Mouse (Mus musculus) midbrain, embryonic 10.5 days (tissue): ENCODE measurements around the gene Arid1b. TPM values are rescaled to one million over a fixed set of nuclear protein-coding genes. Genes with fewer than 3 reads are reported as not detected.
"Not testable (repeated sequence)": the region's sequence is repeated elsewhere in the genome, so short reads cannot be mapped to it uniquely, and the experiment has no call there.

Experiments used
- DNase-seq: peaks from one replicate; pipeline ENCODE4 v3.0.0-alpha.2; 2017; ENCODE audit warnings: low spot score
- H3K27ac ChIP-seq: fragments of 300-500 bp; sonication (generic); replicated peaks from 2 replicates; pipeline ENCODE4 v1.5.1; 2016; ENCODE audit warnings: mild to moderate bottlenecking
- H3K27me3 ChIP-seq: fragments of 300-500 bp; sonication (generic); 2 replicates; pipeline ENCODE4 v1.6.1; 2016; ENCODE audit warnings: low read depth, mild to moderate bottlenecking; ENCODE audit not compliant: poor library complexity, severe bottlenecking
- H3K36me3 ChIP-seq: fragments of 300-500 bp; sonication (generic); 2 replicates; pipeline ENCODE4 v1.6.1; 2016; ENCODE audit warnings: mild to moderate bottlenecking, moderate library complexity
- H3K4me1 ChIP-seq: fragments of 300-500 bp; sonication (generic); 2 replicates; pipeline ENCODE4 v1.6.1; 2016
- H3K4me3 ChIP-seq: fragments of 300-500 bp; sonication (generic); 2 replicates; pipeline ENCODE4 v1.5.1; 2016; ENCODE audit warnings: mild to moderate bottlenecking, moderate library complexity
- H3K9me3 ChIP-seq: fragments of 300-500 bp; sonication (generic); replicated peaks from 2 replicates; pipeline ENCODE4 v1.6.1; 2016; ENCODE audit warnings: mild to moderate bottlenecking
- WGBS: fragments of 180-500 bp; shearing (Covaris S2); methylation state at CpG from one replicate; pipeline ENCODE4 v1.1.7; 2016; 5-methylcytosine and 5-hydroxymethylcytosine counted together
- polyA plus RNA-seq: library from polyadenylated mRNA; unstranded; fragments of >200 nt; fragmentation: Nextera tagmentation; extraction: Ambion mirVana; gene quantifications from 2 replicates; pipeline ENCODE4 v1.2.1, GENCODE M21; 2016

Arid1b gene
- polyA plus RNA-seq, 1 experiment from 2014 or later: 8.9 TPM

- Histone ChIP-seq H3K4me1 (peaks cover 66% of the 10 kb centered on the region), H3K27ac (no peak overlapping the region), H3K27me3 (no peaks in the 10 kb centered on the region), H3K9me3 (no peaks in the 10 kb centered on the region), H3K4me3 (no peak overlapping the region), H3K36me3 (peaks cover 15% of the 10 kb centered on the region)
- 71% methylated on average over 5 of the region's 5 CpGs for WGBS
- DNase-seq: no peak
Observed at GRCm38 (mm10) chr17:5088822-5089221, 94.7 kb downstream of the Arid1b start.

- Histone ChIP-seq H3K36me3 (peaks cover 15% of the 10 kb centered on the region), H3K27ac (peak overlapping the region; percentile 59; the same call in 1 of the 2 replicates), H3K9me3 (no peaks in the 10 kb centered on the region), H3K4me3 (no peak overlapping the region), H3K27me3 (no peaks in the 10 kb centered on the region), H3K4me1 (peaks cover 60% of the 10 kb centered on the region)
- WGBS: 13% methylated on average over 12 of the region's 12 CpGs
- DNase-seq: no peak
Observed at GRCm38 (mm10) chr17:5089541-5089940, 95.4 kb downstream of the Arid1b start.

GRCm38 (mm10) chr17:5091490-5091889 is 97.4 kb downstream of the Arid1b start:
- no peaks in the 10 kb centered on the region for H3K27me3 ChIP-seq
- no peak for DNase-seq
- peaks cover 59% of the 10 kb centered on the region for H3K4me1 ChIP-seq
- no peaks in the 10 kb centered on the region for H3K9me3 ChIP-seq
- 91% methylated on average over 16 of the region's 16 CpGs for WGBS
- H3K36me3 ChIP-seq: peaks cover 15% of the 10 kb centered on the region
- H3K4me3 ChIP-seq: no peak overlapping the region
- H3K27ac ChIP-seq: peak overlapping the region; percentile 42; the same call in 1 of the 2 replicates

GRCm38 (mm10) chr17:5091934-5092333 is 97.8 kb downstream of the Arid1b start:
- 83% methylated on average over 10 of the region's 10 CpGs for WGBS
- Histone ChIP-seq H3K9me3 (no peaks in the 10 kb centered on the region), H3K4me1 (peaks cover 61% of the 10 kb centered on the region), H3K4me3 (no peak overlapping the region), H3K27me3 (no peaks in the 10 kb centered on the region), H3K27ac (peak overlapping the region; percentile 42; the same call in 1 of the 2 replicates), H3K36me3 (peaks cover 15% of the 10 kb centered on the region)
- no peak for DNase-seq

- H3K9me3 ChIP-seq, H3K4me3 ChIP-seq, H3K27ac ChIP-seq, DNase-seq, H3K27me3 ChIP-seq: not testable (repeated sequence)
- H3K4me1 ChIP-seq: peaks cover 72% of the 10 kb centered on the region
- WGBS: 65% methylated on average over 2 of the region's 2 CpGs
- H3K36me3 ChIP-seq: peaks cover 26% of the 10 kb centered on the region
Observed at GRCm38 (mm10) chr17:5093343-5093742, 99.2 kb downstream of the Arid1b start.

GRCm38 (mm10) chr17:5094636-5095035 is 100.5 kb downstream of the Arid1b start:
- no peaks in the 10 kb centered on the region for H3K9me3 ChIP-seq
- H3K27ac ChIP-seq: no peak overlapping the region
- H3K36me3 ChIP-seq: peaks cover 26% of the 10 kb centered on the region
- no peaks in the 10 kb centered on the region for H3K27me3 ChIP-seq
- 91% methylated on average over 5 of the region's 5 CpGs for WGBS
- peaks cover 60% of the 10 kb centered on the region for H3K4me1 ChIP-seq
- no peak for DNase-seq
- H3K4me3 ChIP-seq: no peak overlapping the region

GRCm38 (mm10) chr17:5095741-5096140 is 101.6 kb downstream of the Arid1b start:
- no peak overlapping the region for H3K4me3 ChIP-seq
- H3K36me3 ChIP-seq: peaks cover 26% of the 10 kb centered on the region
- H3K9me3 ChIP-seq: no peaks in the 10 kb centered on the region
- no peak overlapping the region for H3K27ac ChIP-seq
- H3K27me3 ChIP-seq: no peaks in the 10 kb centered on the region
- H3K4me1 ChIP-seq: peaks cover 56% of the 10 kb centered on the region
- DNase-seq: no peak
- WGBS: 93% methylated on average over 13 of the region's 13 CpGs

GRCm38 (mm10) chr17:5097046-5097445 is 102.9 kb downstream of the Arid1b start:
- Histone ChIP-seq H3K36me3 (peaks cover 17% of the 10 kb centered on the region), H3K4me3 (no peak overlapping the region), H3K27me3 (no peaks in the 10 kb centered on the region), H3K27ac (no peak overlapping the region; the same call in 1 of the 2 replicates), H3K4me1 (peaks cover 60% of the 10 kb centered on the region), H3K9me3 (no peaks in the 10 kb centered on the region)
- 93% methylated on average over 4 of the region's 4 CpGs for WGBS
- DNase-seq: no peak

GRCm38 (mm10) chr17:5097545-5098475 is 103.7 kb downstream of the Arid1b start:
- Histone ChIP-seq H3K27me3 (no peaks in the 10 kb centered on the region), H3K9me3 (no peaks in the 10 kb centered on the region), H3K4me1 (peaks cover 56% of the 10 kb centered on the region), H3K4me3 (no peak overlapping the region), H3K27ac (peak overlapping the region; percentile 19), H3K36me3 (peaks cover 11% of the 10 kb centered on the region)
- 69% methylated on average over 21 of the region's 21 CpGs for WGBS
- no peak for DNase-seq

- Histone ChIP-seq H3K36me3 (peaks cover 11% of the 10 kb centered on the region), H3K9me3 (no peaks in the 10 kb centered on the region), H3K4me1 (peaks cover 54% of the 10 kb centered on the region), H3K27ac (no peak overlapping the region), H3K4me3 (no peak overlapping the region), H3K27me3 (no peaks in the 10 kb centered on the region)
- no peak for DNase-seq
- 82% methylated on average over 7 of the region's 7 CpGs for WGBS
Observed at GRCm38 (mm10) chr17:5098727-5099126, 104.6 kb downstream of the Arid1b start.

- no peaks in the 10 kb centered on the region for H3K9me3 ChIP-seq
- H3K27me3 ChIP-seq: no peaks in the 10 kb centered on the region
- WGBS: 79% methylated on average over 4 of the region's 4 CpGs
- no peak overlapping the region for H3K4me3 ChIP-seq
- H3K36me3 ChIP-seq: peaks cover 11% of the 10 kb centered on the region
- peaks cover 54% of the 10 kb centered on the region for H3K4me1 ChIP-seq
- no peak for DNase-seq
- H3K27ac ChIP-seq: no peak overlapping the region
Observed at GRCm38 (mm10) chr17:5099238-5099637, 105.1 kb downstream of the Arid1b start.

GRCm38 (mm10) chr17:5101157-5101556 is 107.0 kb downstream of the Arid1b start:
- peaks cover 11% of the 10 kb centered on the region for H3K36me3 ChIP-seq
- H3K27me3 ChIP-seq: no peaks in the 10 kb centered on the region
- DNase-seq: no peak
- H3K4me1 ChIP-seq: peaks cover 59% of the 10 kb centered on the region
- 81% methylated on average over 8 of the region's 8 CpGs for WGBS
- no peaks in the 10 kb centered on the region for H3K9me3 ChIP-seq
- no peak overlapping the region for H3K4me3 ChIP-seq
- no peak overlapping the region; the same call in 1 of the 2 replicates for H3K27ac ChIP-seq

GRCm38 (mm10) chr17:5101887-5102286 is 107.8 kb downstream of the Arid1b start:
- WGBS: 74% methylated on average over 2 of the region's 2 CpGs
- Histone ChIP-seq H3K27ac (no peak overlapping the region), H3K27me3 (no peaks in the 10 kb centered on the region), H3K9me3 (no peaks in the 10 kb centered on the region), H3K4me3 (no peak overlapping the region), H3K4me1 (peaks cover 59% of the 10 kb centered on the region), H3K36me3 (peaks cover 11% of the 10 kb centered on the region)
- no peak for DNase-seq
